29 mouse cellular contexts compared by ENCODE assay signal in the genomic region with DNA sequence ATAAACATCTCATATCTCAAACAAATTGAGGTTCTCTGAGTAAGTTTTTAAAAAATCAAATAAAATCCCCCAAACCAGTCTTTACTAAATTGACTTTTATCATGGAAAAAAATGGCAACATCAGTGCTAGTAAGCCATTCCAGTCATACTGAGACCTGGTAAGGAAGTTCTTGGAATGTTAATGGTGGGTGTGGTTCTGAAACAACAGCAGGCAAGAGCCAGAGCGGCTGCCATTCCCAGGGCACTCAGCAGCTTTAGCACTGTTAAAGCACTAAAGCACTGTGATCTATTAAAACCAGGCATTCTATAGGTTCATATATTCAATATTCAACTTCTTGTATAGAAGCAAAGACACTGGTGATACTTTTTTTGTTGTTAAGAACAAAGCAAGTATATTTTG. TPM values are rescaled to one million over a fixed set of nuclear protein-coding genes. Genes with fewer than 3 reads are reported as not detected.
DNase-seq lines count a peak whose midpoint lies in the region; ATAC-seq and TF ChIP-seq lines count a peak whose summit lies in the region.
"Had no signal": no experiment of that assay in that cellular context is flagged by ENCODE, and none has a peak within 500 bp of the region (broad histone marks: within the 10 kb centered on the region; RNA-seq: fewer than 3 reads in every experiment).

No protein-coding gene starts in this region.

- no peaks in the 10 kb centered on the region for H3K4me1 ChIP-seq in intestine, postnatal 0 days (replicated peaks; ENCODE audit: control insufficient read depth, insufficient read depth, low read length)
- no peaks in the 10 kb centered on the region for H3K4me1 ChIP-seq in intestine, embryonic 16.5 days (ENCODE audit: control insufficient read depth, insufficient read depth, low read length)
- H3K4me1 ChIP-seq: embryonic facial prominence, embryonic 12.5 days; hindbrain, embryonic 13.5 days; intestine, embryonic 15.5 days had no signal

- 0 out of 2 replicates have a peak, but pooled peaks have one; percentile 15 for ATAC-seq in intestine, postnatal 0 days
- no peak for ATAC-seq in intestine, embryonic 16.5 days
- ATAC-seq: CD4-positive, CD25-positive, alpha-beta regulatory T cell, adult 4 months; forebrain, embryonic 15.5 days; hindbrain, embryonic 16.5 days; intestine, embryonic 15.5 days; Patski had no signal

- H3K4me2 ChIP-seq in intestine, postnatal 0 days (replicated peaks; ENCODE audit: low read depth) = no peak overlapping the region
- no peak overlapping the region for H3K4me2 ChIP-seq in intestine, embryonic 16.5 days (ENCODE audit: low read depth, low read length)
- H3K4me2 ChIP-seq: embryonic facial prominence, embryonic 12.5 days; embryonic facial prominence, embryonic 15.5 days; forebrain, embryonic 12.5 days; forebrain, embryonic 15.5 days; heart, embryonic 12.5 days; heart, embryonic 15.5 days; hindbrain, embryonic 13.5 days; intestine, embryonic 15.5 days had no signal

- no peak overlapping the region for H3K27ac ChIP-seq in intestine, postnatal 0 days (ENCODE audit: low read depth, low read length)
- H3K27ac ChIP-seq in intestine, embryonic 16.5 days (ENCODE audit: low read length) = no peak overlapping the region
- H3K27ac ChIP-seq: embryonic facial prominence, embryonic 12.5 days; embryonic facial prominence, embryonic 15.5 days; forebrain, embryonic 12.5 days; forebrain, embryonic 15.5 days; heart, embryonic 15.5 days; hindbrain, embryonic 10.5 days; hindbrain, embryonic 13.5 days; intestine, embryonic 15.5 days had no signal

- TF ChIP-seq CTCF in intestine, postnatal 0 days (IDR thresholded peaks at IDR 0.05; ENCODE audit: low read depth) = no peak

- no peak overlapping the region for H3K4me3 ChIP-seq in intestine, postnatal 0 days (ENCODE audit: low read depth, low read length)
- H3K4me3 ChIP-seq in intestine, embryonic 16.5 days (ENCODE audit: low read length) = no peak overlapping the region
- H3K4me3 ChIP-seq: embryonic facial prominence, embryonic 12.5 days; embryonic facial prominence, embryonic 15.5 days; forebrain, embryonic 12.5 days; forebrain, embryonic 15.5 days; heart, embryonic 12.5 days; heart, embryonic 15.5 days; hindbrain, embryonic 10.5 days; hindbrain, embryonic 13.5 days; intestine, embryonic 15.5 days had no signal

- H3K9ac ChIP-seq in intestine, postnatal 0 days (ENCODE audit: low read depth, low read length) = no peak overlapping the region
- no peak overlapping the region for H3K9ac ChIP-seq in intestine, embryonic 16.5 days (ENCODE audit: low read depth, low read length)
- H3K9ac ChIP-seq: embryonic facial prominence, embryonic 12.5 days; embryonic facial prominence, embryonic 15.5 days; forebrain, embryonic 12.5 days; forebrain, embryonic 15.5 days; heart, embryonic 12.5 days; heart, embryonic 15.5 days; hindbrain, embryonic 13.5 days; intestine, embryonic 15.5 days had no signal

- H3K9me3 ChIP-seq in intestine, postnatal 0 days (ENCODE audit: control insufficient read depth) = no peaks in the 10 kb centered on the region
- no peaks in the 10 kb centered on the region for H3K9me3 ChIP-seq in intestine, embryonic 16.5 days (ENCODE audit: control insufficient read depth, low read length)
- H3K9me3 ChIP-seq: embryonic facial prominence, embryonic 12.5 days; embryonic facial prominence, embryonic 15.5 days; forebrain, embryonic 12.5 days; forebrain, embryonic 15.5 days; G1E; heart, embryonic 12.5 days; heart, embryonic 15.5 days; hindbrain, embryonic 10.5 days; hindbrain, embryonic 13.5 days; intestine, embryonic 15.5 days had no signal

- intact Hi-C loops in gastrocnemius, postnatal 36 days (cut with DNase I) = no loop called here

- WGBS in intestine, postnatal 0 days = 44% methylated on average over 1 of the region's 1 CpGs
- WGBS in intestine, embryonic 16.5 days = 50% methylated on average over 1 of the region's 1 CpGs

- no peaks in the 10 kb centered on the region for H3K36me3 ChIP-seq in intestine, postnatal 0 days (ENCODE audit: control insufficient read depth, insufficient read depth)
- no peaks in the 10 kb centered on the region for H3K36me3 ChIP-seq in intestine, embryonic 16.5 days (ENCODE audit: control insufficient read depth, insufficient read depth, low read length)
- H3K36me3 ChIP-seq: embryonic facial prominence, embryonic 12.5 days; embryonic facial prominence, embryonic 15.5 days; forebrain, embryonic 12.5 days; forebrain, embryonic 15.5 days; G1E; heart, embryonic 12.5 days; heart, embryonic 15.5 days; hindbrain, embryonic 10.5 days; hindbrain, embryonic 13.5 days; intestine, embryonic 15.5 days had no signal

- H3K27me3 ChIP-seq in intestine, postnatal 0 days (replicated peaks; ENCODE audit: control insufficient read depth, insufficient read depth, low read length) = no peaks in the 10 kb centered on the region
- no peaks in the 10 kb centered on the region for H3K27me3 ChIP-seq in intestine, embryonic 16.5 days (replicated peaks; ENCODE audit: control insufficient read depth, insufficient read depth, low read length)
- H3K27me3 ChIP-seq: embryonic facial prominence, embryonic 12.5 days; embryonic facial prominence, embryonic 15.5 days; forebrain, embryonic 12.5 days; forebrain, embryonic 15.5 days; heart, embryonic 12.5 days; heart, embryonic 15.5 days; hindbrain, embryonic 13.5 days; intestine, embryonic 15.5 days; Patski had no signal

- DNase-seq in lung, postnatal 36 days = peak; percentile 15
- DNase-seq in lung, postnatal 4 days = no peak
- peak; percentile 80 for DNase-seq in R1 (ENCODE audit: low read depth, low spot score)
- no peak for DNase-seq in gastrocnemius, postnatal 36 days
- no peak for DNase-seq in T-cell, adult 2 months (ENCODE audit: low spot score)
- DNase-seq: adrenal gland, adult 2 months; adrenal gland, postnatal 14 days; cerebellum, adult 11 months; cerebellum, adult 2 months; cerebellum, adult 9-11 months; cerebellum, postnatal 25 days; gastrocnemius, postnatal 25 days; heart, postnatal 10 days; heart, postnatal 36 days had no signal

RNA-seq across cellular contexts. Expression of gene Dnaja2, which starts 35.1 kb away (rescaled TPM):
- polyA plus RNA-seq in intestine, postnatal 0 days (2015; fragmentation: Nextera tagmentation; extraction: Ambion mirVana) = 101 and 104 TPM in 2 replicates
- polyA plus RNA-seq in intestine, embryonic 16.5 days (2015; fragmentation: Nextera tagmentation; extraction: Ambion mirVana) = 136 and 149 TPM in 2 replicates
- total RNA-seq in gastrocnemius, postnatal 36 days (2021) = 100 to 1,000 TPM; 190 to 194 TPM

Comparison
In these comparisons a context has a peak if more than half of its experiments do, and no peak if none do; other contexts are left out.
1. DNase-seq: peak in lung, postnatal 36 days (single experiment) and R1 (single experiment); none in lung, postnatal 4 days (0 of 2), gastrocnemius, postnatal 36 days (0 of 2) and T-cell, adult 2 months (single experiment).